Mouse (Mus musculus): ENCODE measurements around the gene Rpl22.

- TF ChIP-seq CTCF (IDR thresholded peaks at IDR 0.05; ENCODE audit: extremely low read depth, insufficient read depth, insufficient read length, insufficient replicate concordance) (no peak), POLR2A (IDR thresholded peaks at IDR 0.05; ENCODE audit: low read depth, low read length) (no peak)
Observed at GRCm38 (mm10) chr4:152290991-152291390, 34.6 kb upstream of the Rpl22 start.

Measured in spleen, adult 2 months (tissue).